Mouse (Mus musculus) hindlimb bud, embryonic 11.5 days (tissue): Measurements from ENCODE around the gene Aox2.

Source experiments
- DNase-seq: peaks from one replicate; pipeline ENCODE4 v3.0.0-alpha.2; 2012; ENCODE audit warnings: low read depth, low spot score; ENCODE audit errors: extremely low spot score

The Aox2 gene

DNA sequence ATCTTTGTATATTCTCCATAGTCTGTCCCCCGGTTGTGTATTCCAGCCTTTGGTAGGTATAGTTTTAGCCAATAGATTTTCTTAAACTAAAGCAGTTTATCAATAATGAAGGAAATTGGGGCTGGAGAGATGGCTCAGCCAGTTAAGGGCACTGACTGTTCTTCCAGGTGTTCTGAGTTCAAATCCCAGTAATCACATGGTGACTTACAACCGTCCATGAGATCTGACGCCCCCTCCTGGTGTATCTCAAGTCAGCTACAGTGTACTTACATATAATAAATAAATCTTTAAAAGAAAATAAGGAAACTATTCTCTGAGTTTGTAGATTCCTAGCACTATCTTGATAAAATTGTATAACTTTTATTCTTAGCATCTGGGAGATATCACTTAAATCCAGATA, 117.2 kb downstream of the Aox2 start:
- no peak for DNase-seq

DNA sequence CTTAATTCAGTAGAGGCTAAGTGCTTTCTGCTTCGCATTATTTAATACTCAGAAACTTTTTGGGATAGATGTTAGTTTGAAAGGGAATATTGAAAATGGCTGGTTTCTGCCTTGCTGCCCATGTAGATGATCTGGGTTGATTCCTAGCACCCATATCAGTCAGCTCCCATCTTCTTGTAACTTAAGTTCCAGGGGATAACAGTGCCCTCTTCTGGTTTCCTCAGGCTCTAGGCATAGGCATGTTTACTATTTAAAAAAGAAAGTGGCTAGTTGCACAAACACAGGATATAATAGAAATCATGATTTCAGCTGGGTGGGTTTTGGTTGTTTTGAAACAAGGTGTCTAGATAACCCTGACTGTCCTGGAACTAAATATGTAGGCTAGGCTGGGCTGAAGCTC, 118.1 kb downstream of the Aox2 start:
- DNase-seq = no peak

DNA sequence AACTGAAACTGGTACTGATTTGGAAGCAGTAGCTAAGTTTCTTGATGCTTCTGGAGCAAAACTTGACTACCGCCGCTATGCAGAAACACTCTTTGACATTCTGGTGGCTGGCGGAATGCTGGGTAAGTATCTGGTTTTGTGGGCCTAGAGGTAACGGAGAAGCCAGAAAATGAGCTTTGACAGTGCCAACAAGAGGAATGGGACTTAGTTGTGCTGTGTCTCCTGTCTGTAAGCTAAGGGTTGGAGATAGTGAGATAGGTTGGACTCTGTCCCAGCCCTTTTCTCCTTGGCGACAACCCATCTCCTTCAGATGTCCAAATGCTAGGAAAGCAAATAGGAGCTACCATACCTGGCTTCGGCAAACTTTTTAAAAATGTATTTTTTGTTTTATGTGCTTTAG, 119.6 kb downstream of the Aox2 start:
- DNase-seq = no peak

DNA sequence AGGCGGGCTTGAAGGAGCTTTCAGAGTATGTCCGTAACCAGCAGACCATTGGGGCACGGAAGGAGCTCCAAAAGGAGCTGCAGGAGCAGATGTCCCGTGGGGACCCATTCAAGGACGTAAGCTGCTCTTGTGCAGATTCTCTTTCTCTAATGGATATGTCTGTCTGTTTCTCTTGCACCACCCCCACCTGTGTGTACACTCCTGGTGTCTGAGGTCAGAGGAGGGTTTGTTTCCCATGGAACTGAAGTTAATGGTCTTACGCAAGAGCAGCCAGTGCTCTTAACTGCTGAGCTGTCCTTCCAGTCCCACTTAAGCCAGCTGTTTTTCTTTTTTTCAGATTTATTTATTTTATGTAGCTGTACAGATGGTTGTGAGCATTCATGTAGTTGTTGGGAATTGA, 123.3 kb downstream of the Aox2 start:
- DNase-seq = no peak

DNA sequence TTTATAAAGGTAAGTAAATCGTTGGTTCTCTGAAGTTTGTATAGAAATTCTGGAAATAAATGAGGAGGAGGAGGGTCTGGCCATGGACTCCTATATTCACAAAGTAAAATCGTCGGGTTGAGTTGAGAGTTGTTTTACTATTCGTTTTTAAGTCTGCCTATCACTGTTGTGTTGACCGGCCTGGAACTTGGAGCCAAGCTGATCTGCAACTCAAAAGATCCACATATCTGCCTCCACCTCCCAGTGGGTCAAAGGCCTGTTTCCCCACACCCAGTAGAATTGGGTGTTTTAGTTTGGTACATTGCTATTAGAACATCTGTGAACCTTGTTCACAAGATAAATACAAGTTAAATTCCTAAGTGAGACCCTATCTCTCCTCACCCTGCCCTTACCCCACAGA, 125.6 kb downstream of the Aox2 start:
- DNase-seq = no peak

DNA sequence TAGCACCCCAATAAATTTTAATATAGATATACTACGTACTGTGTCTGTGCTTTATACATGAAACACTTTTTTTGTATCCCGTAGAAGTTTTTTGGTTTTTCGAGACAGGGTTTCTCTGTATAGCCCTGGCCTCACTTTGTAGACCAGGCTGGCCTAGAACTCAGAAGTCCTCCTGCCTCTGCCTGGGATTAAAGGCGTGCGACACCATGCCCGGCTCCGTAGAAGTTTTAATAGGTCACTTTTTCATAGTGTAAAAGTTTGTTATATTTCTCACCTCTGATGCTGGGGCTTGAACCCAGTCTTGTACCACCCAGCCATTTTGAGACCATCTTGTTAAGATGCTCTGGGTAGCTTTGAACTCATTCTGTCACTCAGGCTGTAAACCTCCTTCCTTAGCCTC, 129.2 kb downstream of the Aox2 start:
- DNase-seq = no peak

DNA sequence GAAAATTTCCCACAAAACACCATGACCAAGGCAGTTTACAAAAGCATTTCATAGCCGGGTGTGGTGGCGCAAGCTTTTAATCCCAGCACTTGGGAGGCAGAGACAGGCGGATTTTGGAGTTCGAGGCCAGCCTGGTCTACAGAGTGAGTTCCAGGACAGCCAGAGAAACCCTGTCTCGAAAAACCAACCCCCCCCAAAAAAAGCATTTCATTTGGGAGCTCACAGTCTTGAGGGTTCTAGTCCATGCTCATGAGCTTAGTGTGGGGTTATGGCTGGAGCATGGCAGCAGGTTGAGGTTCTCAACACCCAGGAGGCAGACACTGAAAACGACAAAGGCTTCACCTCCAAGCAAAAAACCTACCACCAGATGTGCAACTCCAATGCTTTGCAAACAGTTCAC, 130.0 kb downstream of the Aox2 start:
- DNase-seq = no peak

DNA sequence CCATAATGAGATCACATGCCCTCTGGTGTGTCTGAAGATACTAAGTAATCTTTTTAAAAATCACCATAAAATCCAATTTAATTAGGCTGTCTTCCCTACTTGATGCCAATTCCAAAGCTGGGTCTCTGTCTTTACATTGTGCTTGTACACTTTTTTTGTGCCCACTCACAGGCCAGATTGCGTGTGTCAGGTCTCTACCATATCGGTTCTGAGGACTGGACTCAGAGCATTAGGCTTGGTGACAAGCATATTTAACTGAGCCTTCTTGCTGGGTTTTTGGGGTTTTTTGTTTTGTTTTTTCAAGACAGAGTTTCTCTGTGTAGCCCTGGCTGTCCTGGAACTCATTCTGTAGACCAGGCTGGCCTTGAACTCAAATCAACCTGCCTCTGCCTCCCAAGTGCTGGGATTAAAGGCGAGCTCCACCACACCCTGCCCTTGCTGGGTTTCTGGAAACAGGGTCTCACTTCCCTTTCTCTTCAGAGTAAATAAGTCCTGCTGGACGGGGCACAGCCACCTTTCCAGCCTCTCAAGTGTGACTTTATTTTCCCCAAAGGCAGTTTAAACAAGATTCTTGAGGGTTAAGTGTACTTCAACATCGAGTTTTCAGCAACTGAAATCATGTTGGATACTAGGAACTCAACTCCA, 131.5 kb downstream of the Aox2 start:
- no peak for DNase-seq

DNA sequence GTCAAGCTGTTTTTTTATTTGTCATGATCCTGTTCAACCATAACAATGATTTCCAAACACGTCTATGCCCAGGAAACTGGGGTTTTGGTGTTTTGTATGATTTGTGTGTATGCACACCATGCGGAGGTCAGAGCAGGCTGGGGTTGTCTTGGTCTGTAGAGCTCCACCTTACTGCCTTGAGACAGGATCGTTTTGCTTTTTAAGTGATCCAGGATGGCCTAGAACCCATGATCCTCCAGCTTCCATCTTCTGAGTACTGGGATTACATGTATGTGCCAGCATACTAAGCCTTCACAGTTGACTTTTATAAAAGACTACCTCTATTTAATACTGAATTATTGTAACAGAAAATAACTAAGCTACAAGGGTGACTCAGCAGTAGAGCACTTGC, 132.1 kb downstream of the Aox2 start:
- no peak for DNase-seq

DNA sequence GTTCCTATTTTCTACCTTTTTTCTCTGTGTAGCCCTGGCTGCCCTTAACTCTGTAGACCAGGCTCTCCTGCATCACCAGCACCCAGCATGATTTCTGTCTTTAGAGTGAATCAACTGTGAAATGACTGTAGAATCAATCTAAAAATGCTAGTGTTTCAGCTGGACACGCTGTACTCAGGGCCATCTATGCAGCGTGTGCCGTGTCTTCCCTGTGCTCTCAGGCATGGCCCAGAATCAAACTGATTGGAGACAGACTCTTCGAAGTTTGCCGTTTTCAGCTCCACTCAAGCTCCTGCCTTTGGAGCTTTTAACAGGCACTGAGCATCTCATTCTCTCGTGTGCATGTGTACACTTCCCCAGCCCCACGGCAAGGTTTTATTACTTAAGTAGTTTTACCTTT, 132.7 kb downstream of the Aox2 start:
- DNase-seq = no peak

DNA sequence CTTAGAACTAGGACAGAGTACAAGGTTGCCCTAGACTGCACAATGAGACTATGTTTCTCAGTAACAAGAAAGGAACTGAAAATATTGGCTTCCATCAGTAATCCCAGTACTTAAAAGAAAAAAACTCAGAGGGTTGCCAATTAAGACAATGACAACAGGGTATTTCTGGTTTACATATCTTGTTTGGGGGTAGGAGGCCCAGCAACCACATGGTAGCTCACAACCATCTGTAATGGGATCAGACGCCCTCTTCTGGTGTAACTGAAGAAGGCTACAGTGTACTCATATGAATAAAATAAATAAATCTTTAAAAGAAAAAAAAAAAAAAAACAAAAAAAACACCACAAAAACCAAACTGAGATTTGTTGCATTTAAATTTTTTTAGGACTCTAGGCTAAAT, 137.3 kb downstream of the Aox2 start:
- DNase-seq = no peak

DNA sequence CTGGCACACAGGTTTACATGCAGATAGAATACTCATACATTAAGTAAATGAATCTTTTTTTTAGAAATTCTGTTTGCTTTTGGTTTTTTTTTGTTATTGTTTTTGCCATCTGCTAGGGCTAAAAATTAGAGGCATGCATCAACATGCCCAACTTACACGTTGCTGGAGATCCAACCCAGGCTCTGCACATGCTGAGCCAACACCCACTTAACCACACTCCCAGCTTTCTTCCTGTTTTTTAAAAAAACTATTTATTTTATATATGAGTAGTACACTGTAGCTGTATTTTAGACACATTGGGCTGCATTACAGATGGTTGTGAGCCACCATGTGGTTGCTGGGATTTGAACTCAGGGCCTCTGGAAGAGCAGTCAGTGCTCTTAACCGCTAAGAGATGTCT, 137.9 kb downstream of the Aox2 start:
- DNase-seq = no peak

DNA sequence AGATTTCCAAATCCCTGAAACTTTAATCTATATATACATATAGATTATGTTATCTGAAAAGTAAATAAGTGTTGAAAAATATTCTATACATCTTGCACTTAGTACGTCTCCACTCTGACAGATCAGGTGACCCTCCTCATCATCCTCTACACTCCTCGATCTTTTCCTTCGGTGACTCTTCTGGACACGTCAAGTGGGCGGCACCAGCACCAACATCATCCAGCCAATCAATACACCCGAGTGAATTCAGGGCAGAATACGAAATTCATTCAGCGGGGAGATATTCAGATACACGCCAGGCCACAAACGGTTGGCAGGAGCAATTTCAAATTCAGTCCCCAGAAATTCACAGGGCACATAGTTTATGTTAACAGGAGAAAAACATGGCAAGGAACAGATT, 141.9 kb downstream of the Aox2 start:
- DNase-seq = no peak

DNA sequence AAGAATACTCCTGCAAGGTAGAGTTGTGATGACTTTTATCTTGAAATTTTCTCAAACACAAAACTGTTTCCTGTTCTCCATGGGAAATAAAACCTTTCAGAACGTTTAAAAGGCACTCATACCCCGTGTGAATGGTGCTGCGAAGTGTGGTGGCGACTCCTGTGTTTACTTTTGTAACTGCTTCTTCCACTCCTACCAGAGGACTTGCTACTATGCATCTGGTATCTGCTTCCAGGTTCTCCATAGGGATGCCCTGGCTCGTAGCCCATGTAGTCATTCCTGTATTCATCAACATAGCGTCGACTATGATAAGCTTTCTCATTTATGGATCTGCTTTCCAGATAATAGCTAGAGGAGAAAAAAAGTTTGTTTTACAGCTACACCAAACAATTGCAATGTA, 142.8 kb downstream of the Aox2 start:
- no peak for DNase-seq

DNA sequence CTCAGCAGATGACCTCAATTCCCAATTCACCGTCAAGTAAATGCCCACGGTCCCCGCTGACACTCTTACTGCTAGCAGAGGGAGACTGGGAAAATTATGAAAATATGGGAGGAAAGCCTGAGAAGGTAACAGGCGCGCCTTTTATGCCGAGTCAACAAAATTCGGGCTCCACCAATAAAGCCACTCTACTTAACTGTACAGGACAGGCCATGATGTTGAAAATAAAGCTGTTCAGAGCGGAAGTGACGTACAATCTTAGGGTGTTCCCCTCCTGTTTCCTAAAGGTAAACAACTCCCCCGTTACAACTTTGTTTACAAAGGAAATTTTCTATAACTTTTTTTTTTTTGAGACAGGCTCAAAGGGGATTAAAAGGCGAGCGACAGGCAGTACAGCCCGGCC, 144.8 kb downstream of the Aox2 start:
- DNase-seq = no peak

DNA sequence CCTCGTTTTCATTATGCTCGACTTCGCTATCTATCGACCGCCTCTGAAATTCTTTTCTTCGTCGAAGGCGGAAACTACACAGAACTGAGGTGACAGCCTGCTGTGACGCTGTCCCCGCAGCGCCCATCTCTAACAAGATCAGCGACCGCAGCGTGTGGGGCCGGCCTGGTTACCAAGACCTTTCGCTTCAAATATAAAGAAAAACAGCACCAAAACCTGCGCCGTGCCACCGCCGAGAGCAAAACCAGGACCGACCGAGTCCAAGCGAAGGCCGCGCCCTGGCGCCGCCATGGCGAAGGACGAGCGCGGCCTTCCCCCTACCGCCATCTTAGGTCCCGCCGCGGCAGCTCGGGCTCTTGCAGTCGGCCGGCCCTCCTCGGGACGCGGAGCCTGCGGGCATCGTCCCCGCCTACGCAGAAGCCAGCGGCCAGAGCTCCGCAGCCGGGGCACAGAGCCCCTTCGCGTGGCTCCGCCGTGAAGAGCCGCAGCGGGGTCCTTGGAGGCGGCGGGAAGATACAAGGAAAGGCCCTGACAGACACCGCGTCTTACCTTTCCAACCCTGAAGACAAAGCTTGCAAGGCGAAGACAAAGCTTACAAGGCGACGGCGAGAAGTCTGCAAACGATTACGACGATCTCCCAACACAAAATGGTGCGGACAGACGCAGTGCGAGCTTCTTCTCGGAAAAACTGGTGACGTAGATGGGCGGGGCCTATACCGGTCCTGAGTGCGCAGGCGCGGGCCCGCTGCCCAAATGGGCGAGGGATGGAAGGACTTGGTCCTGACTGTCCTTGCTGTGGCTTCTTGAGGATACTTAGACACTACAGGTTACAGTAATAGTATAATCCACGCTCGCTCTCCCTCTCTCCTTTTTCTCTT, 145.5 kb downstream of the Aox2 start, which contains the start of gene Clk1:
Gene Clk1 (minus strand): TSS at position 696 of the 878 bp plus-strand sequence.
- DNase-seq = no peak

DNA sequence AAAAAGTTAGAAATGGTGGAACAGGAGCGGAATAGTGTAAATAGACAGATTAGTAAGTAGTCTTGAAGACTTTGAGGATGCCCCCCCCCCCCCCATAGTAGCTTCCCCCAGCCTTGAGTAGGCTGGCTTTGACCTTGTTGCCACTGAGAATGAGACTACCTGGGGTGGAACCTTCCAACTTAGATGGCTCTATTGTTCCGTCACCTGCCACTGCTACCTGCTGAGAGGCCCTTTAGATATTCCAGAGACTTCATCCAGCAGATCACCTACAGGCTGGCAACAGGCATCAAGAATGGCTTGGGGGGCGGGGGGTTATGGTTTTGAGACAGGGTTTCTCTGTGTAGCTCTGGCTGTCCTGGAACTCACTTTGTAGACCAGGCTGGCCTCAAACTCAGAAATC, 146.4 kb downstream of the Aox2 start:
- no peak for DNase-seq
